Mouse (Mus musculus): ENCODE measurements around the gene Gm16253. TPM values are rescaled to one million over a fixed set of nuclear protein-coding genes. Genes with fewer than 3 reads are reported as not detected.

Gene Gm16253
- polyA plus RNA-seq, 1 experiment = not detected

GRCm38 (mm10) chr3:96595661-96596060, 18.9 kb downstream of the Gm16253 start:
- WGBS = 38% methylated on average over 6 of the region's 6 CpGs
- TF ChIP-seq POLR2A (IDR thresholded peaks at IDR 0.05; ENCODE audit: borderline replicate concordance, extremely low read depth, low read depth, low read length) (no peak), CTCF (IDR thresholded peaks at IDR 0.05; ENCODE audit: insufficient read depth, low read length) (no peak)
- no peak overlapping the region for H3K4me3 ChIP-seq (replicated peaks; ENCODE audit: extremely low read depth, low read depth, low read length)

GRCm38 (mm10) chr3:96596228-96596707, 19.5 kb downstream of the Gm16253 start, which contains the start of gene Ankrd34a:
TSS of gene Ankrd34a (plus strand) at chr3:96596636.
- DNase-seq = no peak
- Histone ChIP-seq H3K4me1 (ENCODE audit: control insufficient read depth, insufficient read depth, low read length) (peaks cover 10% of the 10 kb centered on the region), H3K4me3 (replicated peaks; ENCODE audit: extremely low read depth, low read depth, low read length) (peak within 1 kb of the TSS; percentile 69)
- 3% methylated on average over 22 of the region's 23 CpGs for WGBS
- no peak for TF ChIP-seq POLR2A (IDR thresholded peaks at IDR 0.05; ENCODE audit: borderline replicate concordance, extremely low read depth, low read depth, low read length)
- TF ChIP-seq CTCF (IDR thresholded peaks at IDR 0.05; ENCODE audit: insufficient read depth, low read length) = no peak

More at GRCm38 (mm10) chr3:96595661-96596060, 18.9 kb downstream of the Gm16253 start:
- peaks cover 10% of the 10 kb centered on the region for H3K4me1 ChIP-seq (ENCODE audit: control insufficient read depth, insufficient read depth, low read length)
- DNase-seq = no peak

DNA sequence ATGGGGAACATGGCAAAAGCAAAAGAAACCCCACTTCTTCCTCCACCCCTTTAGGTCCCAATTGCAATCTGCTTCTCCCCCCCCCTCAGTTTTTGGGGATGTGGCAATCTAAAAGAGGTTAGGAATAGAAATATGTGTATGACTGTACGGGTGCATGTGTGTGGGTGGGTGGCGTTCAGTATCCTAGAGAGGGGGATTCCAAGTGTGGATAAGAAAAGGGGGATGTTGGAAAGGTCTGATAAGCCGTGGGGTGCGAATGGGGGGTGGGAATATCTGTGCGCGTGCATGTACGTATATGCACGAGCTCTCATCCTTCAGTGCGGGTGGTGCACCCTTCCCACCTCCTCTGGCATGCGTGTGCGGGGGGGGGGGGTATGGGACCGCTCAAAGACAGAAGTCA, 20.1 kb downstream of the Gm16253 start:
- DNase-seq = no peak

DNA sequence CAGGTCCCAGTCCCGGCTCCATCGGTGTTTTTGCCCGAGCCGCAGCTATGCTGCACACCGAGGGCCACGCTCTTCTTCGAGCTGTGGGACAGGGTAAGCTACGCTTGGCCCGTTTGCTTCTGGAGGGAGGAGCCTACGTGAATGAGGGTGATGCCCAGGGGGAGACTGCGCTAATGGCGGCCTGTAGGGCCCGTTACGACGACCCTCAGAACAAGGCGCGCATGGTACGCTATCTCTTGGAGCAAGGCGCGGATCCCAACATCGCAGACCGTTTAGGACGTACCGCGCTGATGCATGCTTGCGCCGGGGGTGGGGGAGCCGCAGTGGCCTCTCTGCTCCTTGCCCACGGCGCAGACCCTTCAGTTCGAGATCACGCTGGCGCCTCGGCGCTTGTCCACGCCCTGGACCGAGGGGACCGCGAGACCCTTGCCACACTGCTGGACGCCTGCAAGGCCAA, 20.7 kb downstream of the Gm16253 start:
- TF ChIP-seq POLR2A (IDR thresholded peaks at IDR 0.05; ENCODE audit: borderline replicate concordance, extremely low read depth, low read depth, low read length) (0 out of 2 replicates have a peak, but pooled peaks have one; percentile 11), CTCF (IDR thresholded peaks at IDR 0.05; ENCODE audit: insufficient read depth, low read length) (no peak)
- H3K4me3 ChIP-seq (replicated peaks; ENCODE audit: extremely low read depth, low read depth, low read length) = peak overlapping the region; percentile 69
- peaks cover 12% of the 10 kb centered on the region for H3K4me1 ChIP-seq (ENCODE audit: control insufficient read depth, insufficient read depth, low read length)
- under 1% methylated on average over 40 of the region's 40 CpGs for WGBS
- DNase-seq = no peak

More for the DNA sequence above, 20.1 kb downstream of the Gm16253 start:
- WGBS = 7% methylated on average over 12 of the region's 12 CpGs
- H3K4me1 ChIP-seq (ENCODE audit: control insufficient read depth, insufficient read depth, low read length) = peaks cover 11% of the 10 kb centered on the region
- no peak for TF ChIP-seq POLR2A (IDR thresholded peaks at IDR 0.05; ENCODE audit: borderline replicate concordance, extremely low read depth, low read depth, low read length)
- TF ChIP-seq CTCF (IDR thresholded peaks at IDR 0.05; ENCODE audit: insufficient read depth, low read length) = no peak
- no peak overlapping the region for H3K4me3 ChIP-seq (replicated peaks; ENCODE audit: extremely low read depth, low read depth, low read length)

DNA sequence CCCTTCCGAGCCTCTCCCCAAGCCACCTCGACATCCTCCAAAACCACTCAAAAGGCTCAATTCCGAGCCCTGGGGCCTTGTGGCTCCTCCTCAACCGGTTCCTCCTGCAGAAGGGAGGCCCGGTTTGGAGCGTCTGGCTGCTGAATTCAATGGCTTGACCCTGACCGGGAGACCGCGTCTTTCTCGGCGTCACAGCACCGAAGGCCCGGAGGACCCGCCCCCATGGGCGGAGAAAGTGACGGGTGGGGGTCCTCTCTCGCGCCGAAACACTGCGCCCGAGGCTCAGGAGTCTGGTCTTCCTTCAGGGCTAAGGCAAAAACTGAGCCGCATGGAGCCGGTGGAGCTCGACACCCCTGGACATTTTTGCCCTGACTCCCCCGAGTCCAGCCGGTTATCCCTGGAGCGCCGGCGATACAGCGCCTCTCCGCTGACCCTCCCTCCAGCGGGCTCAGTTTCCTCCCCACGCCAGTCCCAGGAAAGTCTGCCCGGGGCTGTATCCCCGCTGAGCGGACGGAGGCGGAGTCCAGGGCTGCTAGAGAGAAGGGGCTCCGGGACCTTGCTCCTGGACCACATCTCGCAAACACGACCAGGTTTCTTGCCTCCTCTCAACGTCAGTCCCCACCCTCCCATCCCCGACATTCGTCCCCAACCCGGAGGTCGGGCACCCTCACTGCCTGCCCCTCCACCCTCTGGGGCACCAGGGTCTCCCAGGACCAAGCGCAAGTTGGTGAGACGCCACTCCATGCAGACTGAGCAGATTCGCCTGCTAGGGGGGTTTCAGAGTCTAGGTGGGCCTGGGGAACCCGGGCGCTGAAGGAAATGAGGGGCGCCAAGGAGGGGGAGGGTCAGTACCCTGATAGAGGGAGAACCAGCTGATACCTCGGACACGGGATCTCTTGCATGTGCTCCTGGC, 21.6 kb downstream of the Gm16253 start:
- H3K4me3 ChIP-seq (replicated peaks; ENCODE audit: extremely low read depth, low read depth, low read length) = peak overlapping the region; percentile 69
- peak; percentile 55 for DNase-seq
- peaks cover 12% of the 10 kb centered on the region for H3K4me1 ChIP-seq (ENCODE audit: control insufficient read depth, insufficient read depth, low read length)
- WGBS = 6% methylated on average over 54 of the region's 54 CpGs
- no peak for TF ChIP-seq CTCF (IDR thresholded peaks at IDR 0.05; ENCODE audit: insufficient read depth, low read length)
- TF ChIP-seq POLR2A (IDR thresholded peaks at IDR 0.05; ENCODE audit: borderline replicate concordance, extremely low read depth, low read depth, low read length) = 0 out of 2 replicates have a peak, but pooled peaks have one; percentile 24

- no peak overlapping the region for H3K4me3 ChIP-seq (replicated peaks; ENCODE audit: extremely low read depth, low read depth, low read length)
- TF ChIP-seq CTCF (IDR thresholded peaks at IDR 0.05; ENCODE audit: insufficient read depth, low read length) (no peak), POLR2A (IDR thresholded peaks at IDR 0.05; ENCODE audit: borderline replicate concordance, extremely low read depth, low read depth, low read length) (no peak)
- 73% methylated on average over 8 of the region's 8 CpGs for WGBS
- H3K4me1 ChIP-seq (ENCODE audit: control insufficient read depth, insufficient read depth, low read length) = peaks cover 12% of the 10 kb centered on the region
- no peak for DNase-seq
Observed at GRCm38 (mm10) chr3:96599069-96599393, 22.2 kb downstream of the Gm16253 start.

- TF ChIP-seq POLR2A (IDR thresholded peaks at IDR 0.05; ENCODE audit: borderline replicate concordance, extremely low read depth, low read depth, low read length) (no peak), CTCF (IDR thresholded peaks at IDR 0.05; ENCODE audit: insufficient read depth, low read length) (no peak)
- no peak overlapping the region for H3K4me3 ChIP-seq (replicated peaks; ENCODE audit: extremely low read depth, low read depth, low read length)
- WGBS = 89% methylated on average over 3 of the region's 3 CpGs
Observed at GRCm38 (mm10) chr3:96599411-96599810, 22.6 kb downstream of the Gm16253 start.

DNA sequence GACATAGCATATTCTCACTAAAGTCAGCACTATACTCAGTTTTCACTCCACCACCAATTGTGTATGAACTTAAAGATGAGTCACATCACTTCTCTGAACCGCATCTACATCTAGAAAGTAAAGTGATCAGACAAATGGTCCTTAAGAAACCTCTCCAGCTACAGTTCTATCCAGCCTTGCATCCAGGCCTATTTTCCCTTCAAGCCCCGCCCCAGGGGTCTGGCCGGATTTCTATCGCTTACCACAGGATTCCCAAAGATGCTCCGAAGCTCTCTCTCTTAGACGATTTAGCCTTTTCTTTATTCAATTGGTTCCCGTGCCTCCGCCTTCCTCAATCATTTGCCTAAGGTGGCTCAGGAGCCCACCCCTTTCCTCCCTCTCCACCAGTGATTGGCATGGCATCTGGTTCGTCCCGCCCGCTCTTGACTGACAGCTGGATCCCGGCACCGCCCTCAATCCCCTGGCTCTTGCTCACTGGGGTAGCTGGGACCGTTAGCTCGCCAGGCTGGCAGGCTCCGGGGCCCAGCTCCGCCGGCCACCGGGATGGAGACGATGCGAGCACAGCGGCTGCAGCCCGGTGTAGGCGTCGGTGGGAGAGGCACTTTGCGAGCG, 24.0 kb downstream of the Gm16253 start, which contains the start of gene Lix1l:
Lix1l (plus strand) TSS at position 511 of the 612 bp plus-strand sequence.
- peaks cover 12% of the 10 kb centered on the region for H3K4me1 ChIP-seq (ENCODE audit: control insufficient read depth, insufficient read depth, low read length)
- WGBS = under 1% methylated on average over 27 of the region's 27 CpGs
- peak; percentile 59; the same call in 1 of the 2 replicates for TF ChIP-seq POLR2A (IDR thresholded peaks at IDR 0.05; ENCODE audit: borderline replicate concordance, extremely low read depth, low read depth, low read length)
- no peak for TF ChIP-seq CTCF (IDR thresholded peaks at IDR 0.05; ENCODE audit: insufficient read depth, low read length)
- peak; percentile 86 for DNase-seq
- peak within 1 kb of the TSS; percentile 74 for H3K4me3 ChIP-seq (replicated peaks; ENCODE audit: extremely low read depth, low read depth, low read length)

More at GRCm38 (mm10) chr3:96599411-96599810, 22.6 kb downstream of the Gm16253 start:
- DNase-seq = no peak
- H3K4me1 ChIP-seq (ENCODE audit: control insufficient read depth, insufficient read depth, low read length) = peaks cover 12% of the 10 kb centered on the region

- H3K4me1 ChIP-seq (ENCODE audit: control insufficient read depth, insufficient read depth, low read length) = peaks cover 12% of the 10 kb centered on the region
- H3K4me3 ChIP-seq (replicated peaks; ENCODE audit: extremely low read depth, low read depth, low read length) = peak overlapping the region; percentile 74
- WGBS = 2% methylated on average over 31 of the region's 40 CpGs
- peak; percentile 63 for DNase-seq
- TF ChIP-seq CTCF (IDR thresholded peaks at IDR 0.05; ENCODE audit: insufficient read depth, low read length) (no peak), POLR2A (IDR thresholded peaks at IDR 0.05; ENCODE audit: borderline replicate concordance, extremely low read depth, low read depth, low read length) (peak; percentile 77; the same call in 1 of the 2 replicates)
Observed at GRCm38 (mm10) chr3:96601251-96601787, 24.5 kb downstream of the Gm16253 start.

Measured in lung, adult 2 months (tissue).